8 mouse cellular contexts compared by ENCODE assay signal in genomic region chr7:46962806-46963618, GRCm38 (mm10). TPM values are rescaled to one million over a fixed set of nuclear protein-coding genes. Genes with fewer than 3 reads are reported as not detected.
DNase-seq lines count a peak whose midpoint lies in the region; ATAC-seq and TF ChIP-seq lines count a peak whose summit lies in the region.

No protein-coding gene starts in this region.

- no peak overlapping the region for H3ac ChIP-seq in C2C12 (ENCODE audit: control insufficient read depth, insufficient read length, low read depth)

- peak overlapping the region; percentile 63 for H3K27ac ChIP-seq in embryonic facial prominence, embryonic 14.5 days (replicated peaks; ENCODE audit: low read depth, low read length)
- H3K27ac ChIP-seq in limb, embryonic 12.5 days: no peak overlapping the region
- no peak overlapping the region for H3K27ac ChIP-seq in midbrain, embryonic 14.5 days (replicated peaks; ENCODE audit: low read depth, low read length)
- no peak overlapping the region; the same call in 1 of the 2 replicates for H3K27ac ChIP-seq in spleen, adult 2 months (ENCODE audit: insufficient read depth, low read length)

- peaks cover 6% of the 10 kb centered on the region for H3K4me1 ChIP-seq in embryonic facial prominence, embryonic 14.5 days (ENCODE audit: control insufficient read depth, insufficient read depth, low read length)
- H3K4me1 ChIP-seq in limb, embryonic 12.5 days (replicated peaks): peaks cover 4% of the 10 kb centered on the region; the same call in 1 of the 2 replicates
- 0 out of 2 replicates have a peak, but pooled peaks cover 3% of the 10 kb centered on the region for H3K4me1 ChIP-seq in midbrain, embryonic 14.5 days (ENCODE audit: control insufficient read depth, insufficient read depth, low read length)
- no peaks in the 10 kb centered on the region for H3K4me1 ChIP-seq in spleen, adult 2 months (ENCODE audit: control insufficient read depth, insufficient read depth, insufficient read length)

- H3K79me3 ChIP-seq in C2C12 (ENCODE audit: low read depth): no peaks in the 10 kb centered on the region

- H3K27me3 ChIP-seq in C2C12 (ENCODE audit: control insufficient read depth, insufficient read depth, insufficient read length): no peaks in the 10 kb centered on the region
- H3K27me3 ChIP-seq in embryonic facial prominence, embryonic 14.5 days (replicated peaks; ENCODE audit: control insufficient read depth, insufficient read depth, low read length): no peaks in the 10 kb centered on the region; the same call in 1 of the 2 replicates
- H3K27me3 ChIP-seq in limb, embryonic 12.5 days: peaks cover 11% of the 10 kb centered on the region
- no peaks in the 10 kb centered on the region for H3K27me3 ChIP-seq in midbrain, embryonic 14.5 days (ENCODE audit: control insufficient read depth, insufficient read depth, low read length)
- H3K27me3 ChIP-seq in spleen, adult 2 months (ENCODE audit: control insufficient read depth, insufficient read depth, low read length): no peaks in the 10 kb centered on the region

- H3K9me3 ChIP-seq in embryonic facial prominence, embryonic 14.5 days (ENCODE audit: control insufficient read depth, low read length): no peaks in the 10 kb centered on the region
- H3K9me3 ChIP-seq in limb, embryonic 12.5 days: no peaks in the 10 kb centered on the region
- no peaks in the 10 kb centered on the region for H3K9me3 ChIP-seq in midbrain, embryonic 14.5 days (ENCODE audit: control insufficient read depth, low read length)

- H3K36me3 ChIP-seq in C2C12 (ENCODE audit: control insufficient read depth, insufficient read depth): no peaks in the 10 kb centered on the region
- H3K36me3 ChIP-seq in embryonic facial prominence, embryonic 14.5 days (ENCODE audit: control insufficient read depth, insufficient read depth, low read length): no peaks in the 10 kb centered on the region
- H3K36me3 ChIP-seq in limb, embryonic 12.5 days: no peaks in the 10 kb centered on the region
- no peaks in the 10 kb centered on the region for H3K36me3 ChIP-seq in midbrain, embryonic 14.5 days (ENCODE audit: control insufficient read depth, insufficient read depth, low read length)
- no peaks in the 10 kb centered on the region for H3K36me3 ChIP-seq in spleen, adult 2 months (ENCODE audit: control insufficient read depth, insufficient read depth, low read length)

- TF ChIP-seq POLR2A in spleen, adult 2 months (IDR thresholded peaks at IDR 0.05; ENCODE audit: low read depth, low read length): no peak

- DNase-seq in adrenal gland, postnatal 36 days: peak; percentile 47 to 70
- peak; percentile 93 for DNase-seq in embryonic facial prominence, embryonic 14.5 days (ENCODE audit: low spot score)
- DNase-seq in heart, adult 9 months (ENCODE audit: low spot score in 2 of 2): peak; percentile 61 to 78
- peak; percentile 53 to 73 for DNase-seq in kidney, adult 8-10 months
- peak; percentile 92 for DNase-seq in midbrain, embryonic 14.5 days
- DNase-seq in spleen, adult 2 months (ENCODE audit: low read depth in 1 of 2, low spot score in 2 of 2): peak; percentile 51 to 60

- peak; percentile 81 for ATAC-seq in embryonic facial prominence, embryonic 14.5 days (ENCODE audit: low read depth)
- ATAC-seq in limb, embryonic 12.5 days (ENCODE audit: insufficient number of reproducible peaks, insufficient read depth, low FRiP score, low TSS enrichment, low read depth): peak; percentile 69
- peak; percentile 75 for ATAC-seq in midbrain, embryonic 14.5 days (ENCODE audit: low FRiP score, low TSS enrichment)

- WGBS in embryonic facial prominence, embryonic 14.5 days: 0% methylated on average over 9 of the region's 9 CpGs
- WGBS in limb, embryonic 12.5 days: under 1% methylated on average over 9 of the region's 9 CpGs
- WGBS in midbrain, embryonic 14.5 days: 2% methylated on average over 9 of the region's 9 CpGs
- 3% methylated on average over 9 of the region's 9 CpGs for WGBS in spleen, adult 2 months

- H3K79me2 ChIP-seq in C2C12 (ENCODE audit: control insufficient read depth, insufficient read depth): peaks cover 1% of the 10 kb centered on the region

- peak; percentile 47 for TF ChIP-seq CTCF in C2C12 (IDR thresholded peaks at IDR 0.05; ENCODE audit: control insufficient read depth, insufficient read depth, insufficient read length)
- TF ChIP-seq CTCF in spleen, adult 2 months (IDR thresholded peaks at IDR 0.05; ENCODE audit: extremely low read depth, insufficient read depth, insufficient read length, insufficient replicate concordance): peak; percentile 62; the same call in 1 of the 2 replicates

- 0 out of 2 replicates have a peak overlapping the region, but pooled peaks have one; percentile 30 for H3K9ac ChIP-seq in embryonic facial prominence, embryonic 14.5 days (ENCODE audit: low read depth, low read length)
- no peak overlapping the region for H3K9ac ChIP-seq in limb, embryonic 12.5 days (replicated peaks)
- H3K9ac ChIP-seq in midbrain, embryonic 14.5 days (replicated peaks; ENCODE audit: low read length): no peak overlapping the region

- no peak overlapping the region for H3K4me3 ChIP-seq in C2C12 (ENCODE audit: insufficient read depth, poor library complexity, severe bottlenecking)
- no peak overlapping the region for H3K4me3 ChIP-seq in embryonic facial prominence, embryonic 14.5 days (ENCODE audit: low read depth, low read length)
- no peak overlapping the region for H3K4me3 ChIP-seq in limb, embryonic 12.5 days (replicated peaks)
- no peak overlapping the region for H3K4me3 ChIP-seq in midbrain, embryonic 14.5 days (replicated peaks; ENCODE audit: low read depth, low read length)
- no peak overlapping the region for H3K4me3 ChIP-seq in spleen, adult 2 months (ENCODE audit: extremely low read depth, insufficient read depth, insufficient read length)

- H3K4me2 ChIP-seq in embryonic facial prominence, embryonic 14.5 days (ENCODE audit: low read depth, low read length): peak overlapping the region; percentile 40
- H3K4me2 ChIP-seq in limb, embryonic 12.5 days: peak overlapping the region; percentile 13; the same call in 1 of the 2 replicates
- H3K4me2 ChIP-seq in midbrain, embryonic 14.5 days (ENCODE audit: low read length): peak overlapping the region; percentile 24; the same call in 1 of the 2 replicates

TF ChIP-seq in C2C12, 6 proteins besides CTCF, POLR2A, EP300 and RAD21:
- TF ChIP-seq MYOG (IDR thresholded peaks at IDR 0.05; ENCODE audit: control insufficient read depth, extremely low read depth, insufficient read length): no peak
- TF ChIP-seq USF1 (IDR thresholded peaks at IDR 0.05; ENCODE audit: low read depth): no peak
- TF ChIP-seq MAX (IDR thresholded peaks at IDR 0.05): peak; percentile 22
- no peak for TF ChIP-seq MYOD1 (IDR thresholded peaks at IDR 0.05; ENCODE audit: control insufficient read depth, insufficient read length, low read depth)
- no peak for TF ChIP-seq CEBPB (IDR thresholded peaks at IDR 0.05; ENCODE audit: low read depth)
- TF ChIP-seq FOSL1 (IDR thresholded peaks at IDR 0.05; ENCODE audit: insufficient read depth, low read length, poor library complexity, severe bottlenecking): no peak

RNA-seq across cellular contexts. Expression of gene Uevld, which starts 4.7 kb away (rescaled TPM):
- 5.0 TPM for polyA plus RNA-seq in C2C12 (2012; fragmentation: generic; extraction: Trizol)
- 10 to 100 TPM; 16.8 to 21.9 TPM for total RNA-seq in adrenal gland, postnatal 36 days (2021)
- 9.7 and 11.0 TPM in 2 replicates for polyA plus RNA-seq in embryonic facial prominence, embryonic 14.5 days (2014; fragmentation: Nextera tagmentation; extraction: Ambion mirVana)
- polyA plus RNA-seq in limb, embryonic 12.5 days (2016; fragmentation: Nextera tagmentation; extraction: Ambion mirVana): 11.6 and 12.1 TPM in 2 replicates
- 3.9 and 7.1 TPM in 2 replicates for polyA plus RNA-seq in midbrain, embryonic 14.5 days (2014; fragmentation: Nextera tagmentation; extraction: Ambion mirVana)
- 1.00 and 1.3 TPM in 2 replicates for polyA plus RNA-seq in spleen, adult 2 months (2012; rRNA removed)

RNA-seq across cellular contexts. Expression of gene Gm9999, which starts 20.4 kb away (rescaled TPM):
- polyA plus RNA-seq in C2C12 (2012; fragmentation: generic; extraction: Trizol): not detected
- not detected for total RNA-seq in adrenal gland, postnatal 36 days (2021)
- polyA plus RNA-seq in embryonic facial prominence, embryonic 14.5 days (2014; fragmentation: Nextera tagmentation; extraction: Ambion mirVana): not detected in 2 replicates
- polyA plus RNA-seq in limb, embryonic 12.5 days (2016; fragmentation: Nextera tagmentation; extraction: Ambion mirVana): not detected in 2 replicates
- not detected in 2 replicates for polyA plus RNA-seq in midbrain, embryonic 14.5 days (2014; fragmentation: Nextera tagmentation; extraction: Ambion mirVana)
- not detected in 2 replicates for polyA plus RNA-seq in spleen, adult 2 months (2012; rRNA removed)

RNA-seq across cellular contexts. Expression of gene Tsg101, which starts 43.2 kb away (rescaled TPM):
- 70.8 TPM for polyA plus RNA-seq in C2C12 (2012; fragmentation: generic; extraction: Trizol)
- 10 to 100 TPM; 68.5 to 80.8 TPM for total RNA-seq in adrenal gland, postnatal 36 days (2021)
- polyA plus RNA-seq in embryonic facial prominence, embryonic 14.5 days (2014; fragmentation: Nextera tagmentation; extraction: Ambion mirVana): 174 and 178 TPM in 2 replicates
- polyA plus RNA-seq in limb, embryonic 12.5 days (2016; fragmentation: Nextera tagmentation; extraction: Ambion mirVana): 221 and 230 TPM in 2 replicates
- 417 and 445 TPM in 2 replicates for polyA plus RNA-seq in midbrain, embryonic 14.5 days (2014; fragmentation: Nextera tagmentation; extraction: Ambion mirVana)
- polyA plus RNA-seq in spleen, adult 2 months (2012; rRNA removed): 33.3 and 39.3 TPM in 2 replicates

RNA-seq across cellular contexts. Expression of gene Spty2d1, which starts 45.2 kb away (rescaled TPM):
- polyA plus RNA-seq in C2C12 (2012; fragmentation: generic; extraction: Trizol): 5.3 TPM
- 10 to 100 TPM; 20.4 to 34.9 TPM for total RNA-seq in adrenal gland, postnatal 36 days (2021)
- polyA plus RNA-seq in embryonic facial prominence, embryonic 14.5 days (2014; fragmentation: Nextera tagmentation; extraction: Ambion mirVana): 22.1 and 23.1 TPM in 2 replicates
- 17.3 and 17.5 TPM in 2 replicates for polyA plus RNA-seq in limb, embryonic 12.5 days (2016; fragmentation: Nextera tagmentation; extraction: Ambion mirVana)
- 5.8 and 8.9 TPM in 2 replicates for polyA plus RNA-seq in midbrain, embryonic 14.5 days (2014; fragmentation: Nextera tagmentation; extraction: Ambion mirVana)
- 3.8 and 4.9 TPM in 2 replicates for polyA plus RNA-seq in spleen, adult 2 months (2012; rRNA removed)
